Mouse (Mus musculus): ENCODE results near the gene Fam186a. TPM values are rescaled to one million over a fixed set of nuclear protein-coding genes. Genes with fewer than 3 reads are reported as not detected.
"Not testable (repeated sequence)": the region's sequence is repeated elsewhere in the genome, so short reads cannot be mapped to it uniquely, and the experiment has no call there.

Gene Fam186a
- polyA plus RNA-seq, 1 experiment: not detected

DNA sequence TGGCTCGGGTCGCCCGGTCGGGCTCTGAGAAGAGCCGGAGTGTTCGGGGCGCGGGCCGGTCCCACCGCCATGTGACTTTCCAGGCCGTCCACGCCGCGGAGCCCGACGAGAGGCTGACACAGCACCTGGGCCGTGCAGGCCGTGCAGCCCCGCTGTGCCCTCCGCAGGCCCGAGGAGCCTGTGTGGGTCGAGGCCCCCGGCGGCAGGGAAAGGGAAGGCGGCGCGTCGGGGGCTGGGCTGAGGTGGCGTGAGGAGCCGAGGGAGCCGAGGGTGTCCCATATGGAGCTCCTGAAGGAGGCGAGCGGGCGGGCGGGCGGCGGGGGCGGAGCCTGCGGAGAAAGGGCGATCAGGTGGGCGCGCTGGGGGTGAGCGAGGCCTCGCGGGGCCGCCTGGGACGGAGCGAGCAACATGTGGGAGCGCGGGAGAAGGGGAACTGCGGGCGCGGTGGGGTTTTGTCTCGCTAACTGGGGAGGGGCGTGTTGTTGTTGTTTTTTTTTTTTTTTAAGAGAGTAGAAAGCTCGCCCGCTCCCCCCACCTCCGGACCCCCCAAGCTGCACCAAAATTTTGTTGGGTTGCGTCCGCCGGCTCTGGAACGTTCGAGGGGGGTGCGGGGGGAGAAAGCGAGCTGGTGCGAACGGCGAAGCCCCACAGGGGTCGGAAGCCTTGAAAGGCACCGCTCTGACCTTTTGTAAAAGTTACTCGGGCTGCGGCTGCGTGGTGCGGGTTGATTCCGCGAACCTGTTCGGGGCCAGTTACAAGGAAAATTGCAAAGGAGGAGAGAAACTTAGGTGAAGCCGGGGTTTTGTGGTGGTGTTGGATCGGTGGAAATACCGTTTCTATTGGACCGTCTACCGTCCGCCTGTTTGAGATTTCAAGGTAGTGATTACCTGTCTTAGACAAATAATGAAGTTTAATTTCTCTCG is 6.4 kb upstream of the Fam186a start:
- Histone ChIP-seq H3K4me3 (ENCODE audit: insufficient read depth, poor library complexity, severe bottlenecking) (peak overlapping the region; percentile 99), H3K36me3 (ENCODE audit: control insufficient read depth, insufficient read depth) (no peaks in the 10 kb centered on the region), H3K27me3 (ENCODE audit: control insufficient read depth, insufficient read depth, insufficient read length) (no peaks in the 10 kb centered on the region), H3K79me3 (ENCODE audit: low read depth) (peaks cover 55% of the 10 kb centered on the region), H3ac (ENCODE audit: control insufficient read depth, insufficient read length, low read depth) (peak overlapping the region; percentile 98), H3K79me2 (ENCODE audit: control insufficient read depth, insufficient read depth) (peaks cover 57% of the 10 kb centered on the region)
- peak; percentile 11 for TF ChIP-seq USF1 (IDR thresholded peaks at IDR 0.05; ENCODE audit: low read depth)
- no peak for TF ChIP-seq MAX (IDR thresholded peaks at IDR 0.05)
- no peak for TF ChIP-seq MYOG (IDR thresholded peaks at IDR 0.05; ENCODE audit: control insufficient read depth, extremely low read depth, insufficient read length)

- H3K79me2 ChIP-seq (ENCODE audit: control insufficient read depth, insufficient read depth): peaks cover 49% of the 10 kb centered on the region
- H3K79me3 ChIP-seq (ENCODE audit: low read depth): peaks cover 47% of the 10 kb centered on the region
- no peaks in the 10 kb centered on the region for H3K36me3 ChIP-seq (ENCODE audit: control insufficient read depth, insufficient read depth)
- H3K27me3 ChIP-seq (ENCODE audit: control insufficient read depth, insufficient read depth, insufficient read length): no peaks in the 10 kb centered on the region
- peak overlapping the region; percentile 99 for H3K4me3 ChIP-seq (ENCODE audit: insufficient read depth, poor library complexity, severe bottlenecking)
- H3ac ChIP-seq (ENCODE audit: control insufficient read depth, insufficient read length, low read depth): peak overlapping the region; percentile 98
- TF ChIP-seq MYOG (IDR thresholded peaks at IDR 0.05; ENCODE audit: control insufficient read depth, extremely low read depth, insufficient read length) (no peak), FOSL1 (IDR thresholded peaks at IDR 0.05; ENCODE audit: insufficient read depth, low read length, poor library complexity, severe bottlenecking) (no peak), MAX (IDR thresholded peaks at IDR 0.05) (peak; percentile 85), CEBPB (IDR thresholded peaks at IDR 0.05; ENCODE audit: low read depth) (no peak)
Observed at GRCm38 (mm10) chr15:99972361-99972988, 5.6 kb upstream of the Fam186a start.

DNA sequence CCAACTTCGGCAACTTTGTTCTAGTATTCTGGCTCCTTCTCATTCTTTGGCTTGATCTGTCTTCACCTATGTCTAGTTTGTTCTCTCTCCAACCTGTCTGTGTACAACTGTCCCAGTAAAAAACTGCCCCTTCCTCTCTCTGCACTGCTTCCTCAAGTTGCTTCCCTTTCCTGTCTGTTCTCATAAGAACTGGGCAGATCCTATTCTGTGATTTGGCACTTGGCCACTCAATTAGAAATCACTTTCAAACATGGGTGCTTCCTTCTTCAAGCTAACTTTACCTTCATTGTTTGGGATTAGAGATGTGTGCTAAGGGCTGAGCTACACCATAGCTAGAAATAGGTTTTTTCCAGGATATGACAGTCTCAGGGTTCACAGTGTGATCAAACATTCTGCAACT is 3.7 kb upstream of the Fam186a start:
- Histone ChIP-seq H3K4me3 (ENCODE audit: insufficient read depth, poor library complexity, severe bottlenecking) (no peak overlapping the region), H3K79me2 (ENCODE audit: control insufficient read depth, insufficient read depth) (peaks cover 30% of the 10 kb centered on the region), H3K36me3 (ENCODE audit: control insufficient read depth, insufficient read depth) (no peaks in the 10 kb centered on the region), H3K27me3 (ENCODE audit: control insufficient read depth, insufficient read depth, insufficient read length) (peaks cover 10% of the 10 kb centered on the region), H3ac (ENCODE audit: control insufficient read depth, insufficient read length, low read depth) (no peak overlapping the region), H3K79me3 (ENCODE audit: low read depth) (peaks cover 28% of the 10 kb centered on the region)
- no peak for TF ChIP-seq USF1 (IDR thresholded peaks at IDR 0.05; ENCODE audit: low read depth)
- TF ChIP-seq CEBPB (IDR thresholded peaks at IDR 0.05; ENCODE audit: low read depth): no peak
- TF ChIP-seq FOSL1 (IDR thresholded peaks at IDR 0.05; ENCODE audit: insufficient read depth, low read length, poor library complexity, severe bottlenecking): no peak
- no peak for TF ChIP-seq MAX (IDR thresholded peaks at IDR 0.05)
- no peak for TF ChIP-seq MYOD1 (IDR thresholded peaks at IDR 0.05; ENCODE audit: control insufficient read depth, insufficient read length, low read depth)

- not testable (repeated sequence) for H3K4me3 ChIP-seq (ENCODE audit: insufficient read depth, poor library complexity, severe bottlenecking)
- peaks cover 22% of the 10 kb centered on the region for H3K79me2 ChIP-seq (ENCODE audit: control insufficient read depth, insufficient read depth)
Observed at GRCm38 (mm10) chr15:99969765-99970164, 2.9 kb upstream of the Fam186a start, which contains the start of gene Larp4. Gene Larp4 (plus strand): TSS chr15:99970065.

GRCm38 (mm10) chr15:99965103-99965775 is 1.6 kb downstream of the Fam186a start:
- H3K27me3 ChIP-seq (ENCODE audit: control insufficient read depth, insufficient read depth, insufficient read length): peaks cover 40% of the 10 kb centered on the region
- TF ChIP-seq CTCF (IDR thresholded peaks at IDR 0.05; ENCODE audit: control insufficient read depth, insufficient read depth, insufficient read length) (no peak), CEBPB (IDR thresholded peaks at IDR 0.05; ENCODE audit: low read depth) (peak; percentile 39)
- H3K79me2 ChIP-seq (ENCODE audit: control insufficient read depth, insufficient read depth): no peaks in the 10 kb centered on the region
- H3ac ChIP-seq (ENCODE audit: control insufficient read depth, insufficient read length, low read depth): no peak overlapping the region
- H3K4me3 ChIP-seq (ENCODE audit: insufficient read depth, poor library complexity, severe bottlenecking): no peak overlapping the region
- no peaks in the 10 kb centered on the region for H3K36me3 ChIP-seq (ENCODE audit: control insufficient read depth, insufficient read depth)
- H3K79me3 ChIP-seq (ENCODE audit: low read depth): no peaks in the 10 kb centered on the region

More at GRCm38 (mm10) chr15:99969765-99970164, 2.9 kb upstream of the Fam186a start, which contains the start of gene Larp4:
- Histone ChIP-seq H3K27me3 (ENCODE audit: control insufficient read depth, insufficient read depth, insufficient read length) (peaks cover 18% of the 10 kb centered on the region), H3K79me3 (ENCODE audit: low read depth) (peaks cover 20% of the 10 kb centered on the region)
- H3ac ChIP-seq (ENCODE audit: control insufficient read depth, insufficient read length, low read depth); H3K36me3 ChIP-seq (ENCODE audit: control insufficient read depth, insufficient read depth): not testable (repeated sequence)

DNA sequence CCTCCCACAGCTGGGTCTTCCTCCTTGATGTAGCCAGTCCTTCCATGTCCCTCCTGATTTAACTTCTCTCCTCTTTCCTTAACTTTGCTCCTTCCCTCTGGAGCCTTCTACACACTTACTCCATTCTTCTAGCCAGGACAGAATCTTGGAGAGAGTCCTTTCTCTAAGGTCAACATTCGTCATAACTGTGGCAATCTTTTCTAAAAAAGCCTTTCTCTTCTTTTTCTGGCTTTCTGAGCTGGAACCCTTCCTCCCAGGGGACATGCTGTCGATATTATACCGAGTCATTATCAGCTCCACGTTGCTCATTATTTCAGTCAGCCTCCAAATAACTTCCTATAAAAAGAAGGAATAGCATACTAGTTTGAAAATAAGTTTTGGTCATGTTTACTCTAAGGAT is 11.5 kb downstream of the Fam186a start:
- Histone ChIP-seq H3K79me2 (ENCODE audit: control insufficient read depth, insufficient read depth) (no peaks in the 10 kb centered on the region), H3K36me3 (ENCODE audit: control insufficient read depth, insufficient read depth) (no peaks in the 10 kb centered on the region), H3K79me3 (ENCODE audit: low read depth) (no peaks in the 10 kb centered on the region), H3ac (ENCODE audit: control insufficient read depth, insufficient read length, low read depth) (no peak overlapping the region), H3K27me3 (ENCODE audit: control insufficient read depth, insufficient read depth, insufficient read length) (peaks cover 12% of the 10 kb centered on the region), H3K4me3 (ENCODE audit: insufficient read depth, poor library complexity, severe bottlenecking) (no peak overlapping the region)
- TF ChIP-seq MAX (IDR thresholded peaks at IDR 0.05) (no peak), CTCF (IDR thresholded peaks at IDR 0.05; ENCODE audit: control insufficient read depth, insufficient read depth, insufficient read length) (no peak), CEBPB (IDR thresholded peaks at IDR 0.05; ENCODE audit: low read depth) (no peak), MYOD1 (IDR thresholded peaks at IDR 0.05; ENCODE audit: control insufficient read depth, insufficient read length, low read depth) (no peak)
